Mouse (Mus musculus) adipose tissue, adult 10 weeks (tissue): ENCODE results near the gene 9130023H24Rik. TPM values are rescaled to one million over a fixed set of nuclear protein-coding genes. Genes with fewer than 3 reads are reported as not detected.

ENCODE experiments used
- polyA plus RNA-seq: library from polyadenylated mRNA; stranded (reverse); fragments of 350-450 nt; fragmentation: Illumina TruSeq; extraction: RNeasy Lipid Tissue Mini Kit (QIAGEN cat#74804); gene quantifications from one replicate; pipeline ENCODE4 v1.2.3, GENCODE M21; 2014; ENCODE audit warnings: low read depth, low replicate concordance

Gene 9130023H24Rik
- 6.0 TPM for polyA plus RNA-seq

GRCm38 (mm10) chr7:128237927-128238778 is at the start of gene 9130023H24Rik:
Gene 9130023H24Rik, minus strand, starts transcription at chr7:128238031.

GRCm38 (mm10) chr7:128265411-128265810 is 27.6 kb upstream of the 9130023H24Rik start, which contains the start of gene Slc5a2:
Gene Slc5a2, plus strand, starts transcription at chr7:128265657.

GRCm38 (mm10) chr7:128246496-128247391 is 8.9 kb upstream of the 9130023H24Rik start, which contains the start of gene Tgfb1i1:
Gene Tgfb1i1, plus strand, starts transcription at chr7:128246812.

GRCm38 (mm10) chr7:128236856-128237592 is 807 bp downstream of the 9130023H24Rik start, which contains the start of gene Armc5:
Gene Armc5, plus strand, starts transcription at chr7:128237342.

GRCm38 (mm10) chr7:128206152-128206551 is 31.7 kb downstream of the 9130023H24Rik start, which contains the start of gene Cox6a2:
Gene Cox6a2, minus strand, starts transcription at chr7:128206387.

Other genes starting within 250 kb of the 9130023H24Rik start
- 32.7 TPM for gene Pycard, start 244.2 kb downstream of the 9130023H24Rik start, polyA plus RNA-seq
- 0.87 TPM for gene Trim72, start 234.1 kb downstream of the 9130023H24Rik start, polyA plus RNA-seq
- 13.7 TPM for gene Itgam, start 175.4 kb downstream of the 9130023H24Rik start, polyA plus RNA-seq
- gene Gm49368, start 175.3 kb downstream of the 9130023H24Rik start, polyA plus RNA-seq, result 0.06 TPM
- 3.2 TPM for gene Itgax, start 108.5 kb downstream of the 9130023H24Rik start, polyA plus RNA-seq
- 0.22 TPM for gene Itgad, start 83.7 kb downstream of the 9130023H24Rik start, polyA plus RNA-seq
- gene Cox6a2, start 31.6 kb downstream of the 9130023H24Rik start, polyA plus RNA-seq, result not detected
- gene Armc5, start 689 bp downstream of the 9130023H24Rik start, polyA plus RNA-seq, result 9.3 TPM
- 34.5 TPM for gene Tgfb1i1, start 8.8 kb upstream of the 9130023H24Rik start, polyA plus RNA-seq
- not detected for gene Slc5a2, start 27.6 kb upstream of the 9130023H24Rik start, polyA plus RNA-seq
- 29.3 TPM for gene BC017158, start 60.1 kb upstream of the 9130023H24Rik start, polyA plus RNA-seq
- gene Rgs10, start 180.7 kb upstream of the 9130023H24Rik start, polyA plus RNA-seq, result 23.0 TPM
- 57.9 TPM for gene Tial1, start 223.7 kb upstream of the 9130023H24Rik start, polyA plus RNA-seq